Mouse (Mus musculus): Measurements from ENCODE around the gene Gm45799.

DNA sequence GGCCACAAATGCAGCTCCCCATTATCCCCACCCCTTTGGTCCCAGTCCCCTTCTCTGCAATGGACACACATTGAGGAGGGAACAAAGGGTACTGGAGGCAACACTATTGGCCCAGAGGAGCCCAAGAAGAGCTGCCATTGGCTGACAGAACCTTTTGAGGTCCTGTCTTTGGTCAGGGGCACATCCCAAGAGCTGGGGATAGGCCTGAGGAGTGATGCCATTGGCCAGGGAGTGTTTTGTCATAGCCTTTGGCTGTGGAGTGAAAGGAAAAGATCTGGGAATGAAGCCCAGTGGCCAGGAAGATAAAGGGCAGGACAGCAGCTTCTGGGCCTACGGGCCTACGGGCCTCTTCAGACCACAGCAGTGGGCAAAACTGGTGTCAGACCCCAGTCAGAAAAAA is 4.6 kb upstream of the Gm45799 start:
- no peak for TF ChIP-seq CTCF (IDR thresholded peaks at IDR 0.05; ENCODE audit: borderline replicate concordance, insufficient read depth, low read length)
- no peak for TF ChIP-seq POLR2A (IDR thresholded peaks at IDR 0.05; ENCODE audit: low read depth, low read length)
